Mouse (Mus musculus) E14TG2a.4 (cell line): ENCODE data around the gene Wfdc15b.

Source experiments
- CTCF ChIP-seq: conservative IDR thresholded peaks from 2 replicates; pipeline ENCODE4 v1.5.1; 2014; ENCODE audit warnings: low read length
- NANOG ChIP-seq: IDR thresholded peaks from 2 replicates; pipeline ENCODE4 v1.6.1; 2014; ENCODE audit warnings: borderline replicate concordance, low read length, mixed read lengths

GRCm38 (mm10) chr2:164170902-164171301, 50.6 kb downstream of the Wfdc15b start, which contains the start of gene Kcns1:
- no peak for TF ChIP-seq NANOG
- no peak for TF ChIP-seq CTCF
